8 mouse cellular contexts compared by ENCODE assay signal in the genomic region with DNA sequence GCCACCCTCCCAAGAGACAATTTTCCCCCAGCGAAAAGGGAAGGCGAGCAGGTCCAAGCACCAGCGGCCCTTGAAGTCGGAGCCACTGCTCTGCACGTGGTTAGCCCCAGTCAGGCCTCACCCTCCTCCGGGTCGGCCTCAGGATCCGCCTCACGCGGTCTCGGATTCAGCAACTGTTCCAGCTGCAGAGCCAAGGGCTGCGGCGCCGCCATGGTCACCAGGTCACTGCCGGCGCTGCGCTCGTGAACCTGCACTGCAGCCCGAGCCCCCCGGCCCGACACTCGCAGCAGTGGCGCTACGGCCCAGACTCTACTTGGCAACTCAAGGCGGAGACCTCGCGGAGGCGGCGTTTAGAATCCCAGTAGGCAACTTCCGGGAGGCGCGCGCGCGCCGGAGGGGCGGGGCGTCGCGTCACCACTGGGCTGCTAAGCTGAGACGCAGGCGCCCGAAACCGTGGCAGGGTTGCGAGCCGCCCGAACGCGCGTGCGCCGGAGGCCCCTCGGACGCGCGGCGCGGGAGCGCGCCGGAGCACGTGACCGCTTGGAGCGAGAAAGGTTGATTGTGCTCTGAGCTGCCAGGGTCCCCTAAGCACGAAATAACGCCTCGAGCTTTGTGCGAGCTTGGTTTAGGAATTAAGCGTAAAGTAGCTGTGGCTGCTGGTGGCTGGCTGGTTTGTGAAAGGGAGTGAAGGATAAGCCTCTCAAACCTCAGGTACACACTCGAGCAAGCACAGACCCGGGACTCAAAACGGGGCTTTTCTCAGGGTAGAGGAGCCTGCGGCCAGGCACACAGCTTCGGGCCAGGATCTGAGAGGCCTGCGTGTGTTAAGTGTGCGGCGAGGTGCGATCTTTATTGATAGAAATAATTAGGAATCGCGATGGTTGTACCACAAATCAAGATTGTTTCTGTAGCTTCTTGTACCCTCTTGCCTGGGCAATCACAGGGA. TPM values are rescaled to one million over a fixed set of nuclear protein-coding genes. Genes with fewer than 3 reads are reported as not detected.
DNase-seq lines count a peak whose midpoint lies in the region; ATAC-seq and TF ChIP-seq lines count a peak whose summit lies in the region.

Aatf (minus strand) TSS at position 352 of the 946 bp plus-strand sequence.

- peaks cover 43% of the 10 kb centered on the region for H3K27me3 ChIP-seq in embryonic facial prominence, embryonic 13.5 days
- H3K27me3 ChIP-seq in kidney, adult 2 months (replicated peaks; ENCODE audit: control insufficient read depth, insufficient read depth, low read length): no peaks in the 10 kb centered on the region
- H3K27me3 ChIP-seq in limb, embryonic 12.5 days: peaks cover 40% of the 10 kb centered on the region
- H3K27me3 ChIP-seq in midbrain, embryonic 15.5 days (replicated peaks): peaks cover 25% of the 10 kb centered on the region
- peaks cover 12% of the 10 kb centered on the region for H3K27me3 ChIP-seq in spleen, adult 2 months (ENCODE audit: control insufficient read depth, insufficient read depth, low read length)

- no peak for TF ChIP-seq CTCF in kidney, adult 2 months (conservative IDR thresholded peaks at IDR 0.05; ENCODE audit: insufficient read depth, insufficient read length, low read depth, low read length)
- no peak for TF ChIP-seq CTCF in spleen, adult 2 months (IDR thresholded peaks at IDR 0.05; ENCODE audit: extremely low read depth, insufficient read depth, insufficient read length, insufficient replicate concordance)

- peak within 1 kb of the TSS; percentile 84 for H3K4me2 ChIP-seq in embryonic facial prominence, embryonic 13.5 days
- peak within 1 kb of the TSS; percentile 85 for H3K4me2 ChIP-seq in limb, embryonic 12.5 days
- peak within 1 kb of the TSS; percentile 91 for H3K4me2 ChIP-seq in midbrain, embryonic 15.5 days

- H3K4me1 ChIP-seq in embryonic facial prominence, embryonic 13.5 days: peaks cover 15% of the 10 kb centered on the region
- H3K4me1 ChIP-seq in kidney, adult 2 months (ENCODE audit: control insufficient read depth, insufficient read depth, low read length): no peaks in the 10 kb centered on the region; the same call in 1 of the 2 replicates
- H3K4me1 ChIP-seq in limb, embryonic 12.5 days (replicated peaks): peaks cover 10% of the 10 kb centered on the region
- H3K4me1 ChIP-seq in midbrain, embryonic 15.5 days: peaks cover 21% of the 10 kb centered on the region
- H3K4me1 ChIP-seq in spleen, adult 2 months (ENCODE audit: control insufficient read depth, insufficient read depth, insufficient read length): no peaks in the 10 kb centered on the region; the same call in 1 of the 2 replicates

- WGBS in embryonic facial prominence, embryonic 13.5 days: under 1% methylated on average over 80 of the region's 80 CpGs
- under 1% methylated on average over 80 of the region's 80 CpGs for WGBS in kidney, adult 2 months
- WGBS in limb, embryonic 12.5 days: under 1% methylated on average over 80 of the region's 80 CpGs
- WGBS in midbrain, embryonic 15.5 days: under 1% methylated on average over 80 of the region's 80 CpGs
- WGBS in spleen, adult 2 months: under 1% methylated on average over 80 of the region's 80 CpGs

- TF ChIP-seq POLR2A in kidney, adult 2 months (IDR thresholded peaks at IDR 0.05; ENCODE audit: low read depth, low read length): no peak
- peak; percentile 35 for TF ChIP-seq POLR2A in spleen, adult 2 months (IDR thresholded peaks at IDR 0.05; ENCODE audit: low read depth, low read length)

- DNase-seq in 3134 (ENCODE audit: extremely low read depth, insufficient read length, low spot score): peak; percentile 100
- peak; percentile 97 to 98 for DNase-seq in adrenal gland, postnatal 36 days
- DNase-seq in heart, adult 18-20 months: peak; percentile 97 to 98
- DNase-seq in kidney, adult 2 months: peak; percentile 99
- peak; percentile 92 to 96 for DNase-seq in spleen, adult 2 months (ENCODE audit: low read depth in 1 of 2, low spot score in 2 of 2)

- peaks cover 23% of the 10 kb centered on the region for H3K36me3 ChIP-seq in embryonic facial prominence, embryonic 13.5 days
- peaks cover 5% of the 10 kb centered on the region; the same call in 1 of the 2 replicates for H3K36me3 ChIP-seq in kidney, adult 2 months (ENCODE audit: control insufficient read depth, insufficient read depth, low read length)
- H3K36me3 ChIP-seq in limb, embryonic 12.5 days: peaks cover 22% of the 10 kb centered on the region
- 0 out of 2 replicates have a peak, but pooled peaks cover 2% of the 10 kb centered on the region for H3K36me3 ChIP-seq in midbrain, embryonic 15.5 days (replicated peaks)
- H3K36me3 ChIP-seq in spleen, adult 2 months (ENCODE audit: control insufficient read depth, insufficient read depth, low read length): peaks cover 7% of the 10 kb centered on the region

- ATAC-seq in embryonic facial prominence, embryonic 13.5 days (ENCODE audit: insufficient number of reproducible peaks, insufficient read depth, low FRiP score, low TSS enrichment, low read depth): peak; percentile 98
- peak; percentile 96 for ATAC-seq in limb, embryonic 12.5 days (ENCODE audit: insufficient number of reproducible peaks, insufficient read depth, low FRiP score, low TSS enrichment, low read depth)
- peak; percentile 98 for ATAC-seq in midbrain, embryonic 15.5 days (replicated peaks)

- peak within 1 kb of the TSS; percentile 86 for H3K9ac ChIP-seq in embryonic facial prominence, embryonic 13.5 days
- peak within 1 kb of the TSS; percentile 75 for H3K9ac ChIP-seq in limb, embryonic 12.5 days (replicated peaks)
- H3K9ac ChIP-seq in midbrain, embryonic 15.5 days: peak within 1 kb of the TSS; percentile 74

- peak within 1 kb of the TSS; percentile 60 for H3K27ac ChIP-seq in embryonic facial prominence, embryonic 13.5 days
- peak within 1 kb of the TSS; percentile 42 for H3K27ac ChIP-seq in kidney, adult 2 months (ENCODE audit: insufficient read depth, low read depth, low read length)
- H3K27ac ChIP-seq in limb, embryonic 12.5 days: peak within 1 kb of the TSS; percentile 77
- H3K27ac ChIP-seq in midbrain, embryonic 15.5 days: peak within 1 kb of the TSS; percentile 91
- H3K27ac ChIP-seq in spleen, adult 2 months (ENCODE audit: insufficient read depth, low read length): peak within 1 kb of the TSS; percentile 66

- no peaks in the 10 kb centered on the region for H3K9me3 ChIP-seq in embryonic facial prominence, embryonic 13.5 days
- no peaks in the 10 kb centered on the region for H3K9me3 ChIP-seq in limb, embryonic 12.5 days
- H3K9me3 ChIP-seq in midbrain, embryonic 15.5 days: no peaks in the 10 kb centered on the region

- peak within 1 kb of the TSS; percentile 86 for H3K4me3 ChIP-seq in embryonic facial prominence, embryonic 13.5 days
- peak within 1 kb of the TSS; percentile 79 for H3K4me3 ChIP-seq in kidney, adult 2 months (ENCODE audit: insufficient read depth, low read depth, low read length)
- H3K4me3 ChIP-seq in limb, embryonic 12.5 days (replicated peaks): peak within 1 kb of the TSS; percentile 66
- peak within 1 kb of the TSS; percentile 87 for H3K4me3 ChIP-seq in midbrain, embryonic 15.5 days
- peak within 1 kb of the TSS; percentile 81 for H3K4me3 ChIP-seq in spleen, adult 2 months (ENCODE audit: extremely low read depth, insufficient read depth, insufficient read length)

RNA-seq across cellular contexts. Expression of gene Aatf, which starts in this region (rescaled TPM):
- total RNA-seq in adrenal gland, postnatal 36 days (2021): 10 to 100 TPM; 20.8 to 23.2 TPM
- polyA plus RNA-seq in embryonic facial prominence, embryonic 13.5 days (2015; fragmentation: Nextera tagmentation; extraction: Ambion mirVana): 55.6 and 58.6 TPM in 2 replicates
- total RNA-seq in heart, adult 18-20 months (2021): 10 to 100 TPM; 14.1 to 15.8 TPM
- polyA plus RNA-seq in kidney, adult 2 months (2012; rRNA removed): 6.5 and 12.7 TPM in 2 replicates
- polyA plus RNA-seq in limb, embryonic 12.5 days (2016; fragmentation: Nextera tagmentation; extraction: Ambion mirVana): 46.7 and 54.5 TPM in 2 replicates
- polyA plus RNA-seq in midbrain, embryonic 15.5 days (2015; fragmentation: Nextera tagmentation; extraction: Ambion mirVana): 49.2 and 53.2 TPM in 2 replicates
- 5.5 and 6.4 TPM in 2 replicates for polyA plus RNA-seq in spleen, adult 2 months (2012; rRNA removed)

Comparison
In these comparisons a context has a peak if more than half of its experiments do, and no peak if none do; other contexts are left out.
1. Peak in every context shown above with its lines: DNase-seq, ATAC-seq, H3K4me3 ChIP-seq and H3K27ac ChIP-seq.